Mouse (Mus musculus): ENCODE results near the gene Tigd2. TPM values are rescaled to one million over a fixed set of nuclear protein-coding genes. Genes with fewer than 3 reads are reported as not detected.

Tigd2 gene
- 4.3 and 4.4 TPM in 2 replicates for polyA plus RNA-seq (2012; rRNA removed)
- 12.7 and 13.1 TPM in 2 replicates for polyA plus RNA-seq (2014; fragmentation: Nextera tagmentation; extraction: Ambion mirVana)

GRCm38 (mm10) chr6:59208685-59209298 is at the start of gene Tigd2:
Gene Tigd2 (plus strand): TSS chr6:59208870.
- peak; percentile 87 for TF ChIP-seq POLR2A (IDR thresholded peaks at IDR 0.05; ENCODE audit: borderline replicate concordance, extremely low read depth, insufficient read depth, insufficient read length)
- ATAC-seq (ENCODE audit: low FRiP score, low read depth) (peak; percentile 98), DNase-seq (ENCODE audit: low spot score) (peak; percentile 90)
- H3K9me3 ChIP-seq (ENCODE audit: control insufficient read depth, low read length) = no peaks in the 10 kb centered on the region
- no peaks in the 10 kb centered on the region for H3K36me3 ChIP-seq (ENCODE audit: control insufficient read depth, insufficient read depth, low read length)
- no peaks in the 10 kb centered on the region for H3K4me1 ChIP-seq (ENCODE audit: control insufficient read depth, insufficient read depth, low read length)
- under 1% methylated on average over 44 of the region's 62 CpGs for WGBS
- no peaks in the 10 kb centered on the region for H3K27me3 ChIP-seq (ENCODE audit: control insufficient read depth, insufficient read depth, low read length)
- H3K4me2 ChIP-seq (replicated peaks; ENCODE audit: low read depth, low read length, severe bottlenecking) = peak within 1 kb of the TSS; percentile 46
- H3K27ac ChIP-seq (replicated peaks; ENCODE audit: low read depth, low read length) = peak within 1 kb of the TSS; percentile 79
- H3K4me3 ChIP-seq (replicated peaks; ENCODE audit: low read length) = peak within 1 kb of the TSS; percentile 90
- peak within 1 kb of the TSS; percentile 94 for H3K9ac ChIP-seq (ENCODE audit: low read depth, low read length, severe bottlenecking)

DNA sequence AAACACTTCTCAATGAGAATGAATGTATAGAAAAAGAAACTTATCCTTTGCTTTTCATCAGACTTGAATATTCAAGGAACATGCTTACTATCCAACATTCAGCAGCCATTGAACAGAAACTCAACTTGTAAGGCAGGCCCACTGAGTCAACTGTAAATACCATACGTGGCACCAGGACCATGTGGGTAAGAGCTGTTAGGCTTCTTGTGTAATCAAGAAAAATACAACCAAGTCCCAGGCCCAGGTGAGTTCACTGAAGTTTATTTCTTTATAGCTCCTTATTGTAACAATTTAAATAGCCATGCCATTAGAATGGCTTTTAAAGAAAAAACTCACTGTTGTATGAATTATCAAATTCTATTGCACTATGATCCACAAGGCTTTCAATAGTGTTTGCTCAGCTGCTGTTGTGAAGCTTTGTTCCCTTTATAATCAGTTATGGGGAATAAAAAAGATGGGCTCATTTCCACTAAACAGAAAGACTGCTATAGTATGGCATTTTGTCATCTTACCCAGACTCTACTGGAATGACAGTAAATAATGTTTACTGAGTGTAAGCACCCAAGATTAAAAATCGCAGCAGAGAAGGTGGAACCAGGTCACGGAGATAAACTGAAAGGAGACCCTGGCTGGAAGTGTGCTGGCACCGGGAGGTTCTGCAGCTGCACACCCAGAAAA is 46.7 kb upstream of the Tigd2 start:
- Histone ChIP-seq H3K27ac (replicated peaks; ENCODE audit: low read depth, low read length) (no peak overlapping the region), H3K4me1 (ENCODE audit: control insufficient read depth, insufficient read depth, low read length) (no peaks in the 10 kb centered on the region), H3K36me3 (ENCODE audit: control insufficient read depth, insufficient read depth, low read length) (no peaks in the 10 kb centered on the region), H3K27me3 (ENCODE audit: control insufficient read depth, insufficient read depth, low read length) (no peaks in the 10 kb centered on the region), H3K9ac (ENCODE audit: low read depth, low read length, severe bottlenecking) (no peak overlapping the region), H3K4me3 (replicated peaks; ENCODE audit: low read length) (no peak overlapping the region), H3K9me3 (ENCODE audit: control insufficient read depth, low read length) (no peaks in the 10 kb centered on the region), H3K4me2 (replicated peaks; ENCODE audit: low read depth, low read length, severe bottlenecking) (no peak overlapping the region)
- DNase-seq (ENCODE audit: low spot score) (no peak), ATAC-seq (ENCODE audit: low FRiP score, low read depth) (no peak)
- TF ChIP-seq POLR2A (IDR thresholded peaks at IDR 0.05; ENCODE audit: borderline replicate concordance, extremely low read depth, insufficient read depth, insufficient read length) = no peak
- WGBS = 82% methylated on average over 4 of the region's 4 CpGs

DNA sequence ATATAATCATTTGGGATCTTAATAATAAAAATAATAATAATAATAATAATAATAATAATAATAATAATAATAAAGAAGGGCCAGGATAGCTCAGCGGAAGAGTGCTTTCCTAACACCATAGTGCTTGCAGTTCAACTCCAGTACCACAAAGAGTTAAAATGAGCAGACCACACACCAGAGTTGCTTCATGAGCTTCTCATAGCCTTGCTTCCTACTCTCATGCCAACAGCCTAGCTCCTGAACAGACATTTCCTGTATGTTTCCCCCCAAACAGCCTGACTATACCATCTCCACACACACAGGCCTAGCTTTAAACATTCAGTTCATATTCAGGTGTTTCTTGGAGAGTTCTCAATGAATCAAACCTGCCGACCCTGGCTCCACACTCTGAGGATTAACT is 45.8 kb upstream of the Tigd2 start:
- no peak for ATAC-seq (ENCODE audit: low FRiP score, low read depth)
- H3K4me3 ChIP-seq (replicated peaks; ENCODE audit: low read length) = no peak overlapping the region
- DNase-seq (ENCODE audit: low spot score) = no peak
- no peak overlapping the region for H3K27ac ChIP-seq (replicated peaks; ENCODE audit: low read depth, low read length)
- 81% methylated on average over 2 of the region's 2 CpGs for WGBS
- H3K4me1 ChIP-seq (ENCODE audit: control insufficient read depth, insufficient read depth, low read length) = no peaks in the 10 kb centered on the region
- H3K36me3 ChIP-seq (ENCODE audit: control insufficient read depth, insufficient read depth, low read length) = no peaks in the 10 kb centered on the region
- no peaks in the 10 kb centered on the region for H3K9me3 ChIP-seq (ENCODE audit: control insufficient read depth, low read length)
- H3K9ac ChIP-seq (ENCODE audit: low read depth, low read length, severe bottlenecking) = no peak overlapping the region
- no peak overlapping the region for H3K4me2 ChIP-seq (replicated peaks; ENCODE audit: low read depth, low read length, severe bottlenecking)
- TF ChIP-seq POLR2A (IDR thresholded peaks at IDR 0.05; ENCODE audit: borderline replicate concordance, extremely low read depth, insufficient read depth, insufficient read length) = no peak
- no peaks in the 10 kb centered on the region for H3K27me3 ChIP-seq (ENCODE audit: control insufficient read depth, insufficient read depth, low read length)

DNA sequence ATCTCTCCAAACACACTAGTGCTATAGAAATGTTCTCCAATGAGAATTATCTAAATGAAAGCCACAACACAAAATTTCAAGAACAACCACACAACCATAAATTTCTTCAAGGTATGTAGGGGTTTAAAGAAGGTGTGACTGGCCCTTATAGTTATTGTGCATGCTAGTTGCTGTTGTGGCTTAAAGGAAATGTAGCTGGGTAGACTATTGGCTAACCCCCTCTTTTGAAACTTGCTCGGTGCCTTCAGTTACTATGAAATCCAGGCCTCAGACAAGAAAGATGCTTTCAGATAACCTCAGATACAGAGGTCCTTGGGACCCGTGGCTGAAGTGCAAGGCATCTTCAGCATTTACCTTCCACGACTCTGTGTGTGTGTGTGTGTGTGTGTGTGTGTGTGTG is 45.3 kb upstream of the Tigd2 start:
- Histone ChIP-seq H3K4me2 (replicated peaks; ENCODE audit: low read depth, low read length, severe bottlenecking) (no peak overlapping the region), H3K4me1 (ENCODE audit: control insufficient read depth, insufficient read depth, low read length) (no peaks in the 10 kb centered on the region), H3K9me3 (ENCODE audit: control insufficient read depth, low read length) (no peaks in the 10 kb centered on the region), H3K36me3 (ENCODE audit: control insufficient read depth, insufficient read depth, low read length) (no peaks in the 10 kb centered on the region), H3K9ac (ENCODE audit: low read depth, low read length, severe bottlenecking) (no peak overlapping the region), H3K4me3 (replicated peaks; ENCODE audit: low read length) (no peak overlapping the region), H3K27ac (replicated peaks; ENCODE audit: low read depth, low read length) (no peak overlapping the region), H3K27me3 (ENCODE audit: control insufficient read depth, insufficient read depth, low read length) (no peaks in the 10 kb centered on the region)
- 77% methylated on average over 3 of the region's 3 CpGs for WGBS
- DNase-seq (ENCODE audit: low spot score) (no peak), ATAC-seq (ENCODE audit: low FRiP score, low read depth) (no peak)
- no peak for TF ChIP-seq POLR2A (IDR thresholded peaks at IDR 0.05; ENCODE audit: borderline replicate concordance, extremely low read depth, insufficient read depth, insufficient read length)

DNA sequence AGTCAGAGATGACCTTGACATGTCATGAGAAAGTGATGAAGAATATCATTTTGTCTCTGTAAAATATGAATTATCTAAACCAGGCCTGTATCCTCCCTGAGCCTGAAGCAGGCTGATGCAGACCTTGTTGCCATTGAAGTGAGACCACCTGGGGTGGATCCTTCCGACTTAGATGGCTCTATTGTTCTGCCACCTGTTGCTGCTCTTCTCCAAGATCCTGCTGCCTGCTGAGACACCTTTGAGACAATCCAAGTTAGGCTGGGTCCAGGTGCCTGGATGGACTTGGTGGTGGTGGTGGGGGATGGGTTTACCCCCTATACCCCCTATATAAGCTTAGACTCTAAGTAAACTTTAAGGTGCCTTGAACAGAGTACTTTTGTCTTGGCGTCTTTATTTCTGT is 39.7 kb upstream of the Tigd2 start:
- no peak overlapping the region for H3K4me2 ChIP-seq (replicated peaks; ENCODE audit: low read depth, low read length, severe bottlenecking)
- no peaks in the 10 kb centered on the region for H3K4me1 ChIP-seq (ENCODE audit: control insufficient read depth, insufficient read depth, low read length)
- TF ChIP-seq POLR2A (IDR thresholded peaks at IDR 0.05; ENCODE audit: borderline replicate concordance, extremely low read depth, insufficient read depth, insufficient read length) = no peak
- no peak overlapping the region for H3K9ac ChIP-seq (ENCODE audit: low read depth, low read length, severe bottlenecking)
- H3K36me3 ChIP-seq (ENCODE audit: control insufficient read depth, insufficient read depth, low read length) = no peaks in the 10 kb centered on the region
- DNase-seq (ENCODE audit: low spot score) (no peak), ATAC-seq (ENCODE audit: low FRiP score, low read depth) (no peak)
- no peaks in the 10 kb centered on the region for H3K9me3 ChIP-seq (ENCODE audit: control insufficient read depth, low read length)
- no peaks in the 10 kb centered on the region for H3K27me3 ChIP-seq (ENCODE audit: control insufficient read depth, insufficient read depth, low read length)
- 49% methylated on average over 2 of the region's 2 CpGs for WGBS
- no peak overlapping the region for H3K27ac ChIP-seq (replicated peaks; ENCODE audit: low read depth, low read length)
- H3K4me3 ChIP-seq (replicated peaks; ENCODE audit: low read length) = no peak overlapping the region
